Mouse (Mus musculus) MEL (cell line): ENCODE data around the gene Cog4. TPM values are rescaled to one million over a fixed set of nuclear protein-coding genes. Genes with fewer than 3 reads are reported as not detected.

Experiments used
- DNase-seq: peaks from one replicate; pipeline ENCODE4 v3.0.0; 2011; ENCODE audit warnings: low read depth, low spot score
- H3K27ac ChIP-seq: 2 replicates; pipeline ENCODE4 v1.5.1; 2012; ENCODE audit warnings: low read depth, mild to moderate bottlenecking, control low read depth, low read length, moderate library complexity; ENCODE audit not compliant: control insufficient read depth
- H3K27me3 ChIP-seq, 2 experiments: fragments of 150-350 bp in 1 of 2; sonication (generic) in 1 of 2; 2 replicates each; pipeline ENCODE4 v1.6.1; 2012; ENCODE audit warnings: low read length in 2 of 2, mild to moderate bottlenecking in 2 of 2, improper control_type of control experiment in 1 of 2, moderate library complexity in 1 of 2; ENCODE audit not compliant: insufficient read depth in 2 of 2, control insufficient read depth in 1 of 2
- H3K36me3 ChIP-seq, 2 experiments: 2 replicates each; pipeline ENCODE4 v1.6.1; 2012 to 2014; ENCODE audit warnings: low read length in 2 of 2, improper control_type of control experiment in 1 of 2, inconsistent platforms in 1 of 2, mild to moderate bottlenecking in 1 of 2; ENCODE audit not compliant: insufficient read depth in 2 of 2, control insufficient read depth in 1 of 2
- H3K4me1 ChIP-seq, 2 experiments: fragments of 150-350 bp in 1 of 2; sonication (generic) in 1 of 2; 2 replicates each; pipeline ENCODE4 v1.6.1; 2012; ENCODE audit warnings: low read length in 2 of 2, improper control_type of control experiment in 1 of 2, mild to moderate bottlenecking in 1 of 2; ENCODE audit not compliant: insufficient read depth in 2 of 2, control insufficient read depth in 1 of 2
- H3K4me3 ChIP-seq, 2 experiments: fragments of 150-350 bp in 1 of 2; sonication (generic) in 1 of 2; 2 replicates each; pipeline ENCODE4 v1.5.1; 2012; ENCODE audit warnings: low read depth in 2 of 2, low read length in 2 of 2, mild to moderate bottlenecking in 2 of 2, moderate library complexity in 2 of 2, control low read depth in 1 of 2, improper control_type of control experiment in 1 of 2; ENCODE audit not compliant: control insufficient read depth in 1 of 2, insufficient read depth in 1 of 2
- H3K79me2 ChIP-seq: 2 replicates; pipeline ENCODE4 v1.6.1; 2012; ENCODE audit warnings: mild to moderate bottlenecking, low read length, moderate library complexity; ENCODE audit not compliant: control insufficient read depth, poor library complexity, insufficient read depth
- H3K9ac ChIP-seq: 2 replicates; pipeline ENCODE4 v1.6.1; 2012; ENCODE audit warnings: low read depth, mild to moderate bottlenecking, control low read depth, low read length, moderate library complexity; ENCODE audit not compliant: control insufficient read depth, poor library complexity, severe bottlenecking
- H3K9me3 ChIP-seq: fragments of 150-350 bp; sonication (generic); replicated peaks from 2 replicates; pipeline ENCODE4 v1.6.1; 2012; ENCODE audit warnings: mild to moderate bottlenecking, low read length, improper control_type of control experiment, moderate library complexity; ENCODE audit not compliant: insufficient read depth
- CHD2 ChIP-seq: IDR thresholded peaks from 2 replicates; pipeline ENCODE4 v1.6.1; 2011; ENCODE audit warnings: low read length, improper control_type of control experiment
- CTCF ChIP-seq, 3 experiments: IDR thresholded peaks in 2 of 3; conservative IDR thresholded peaks in 1 of 3; 2 replicates each; pipeline ENCODE4 v1.5.1; 2011 to 2012; ENCODE audit warnings: low read length in 3 of 3, low read depth in 2 of 3, mild to moderate bottlenecking in 2 of 3, improper control_type of control experiment in 1 of 3, inconsistent platforms in 1 of 3, mixed read lengths in 1 of 3, moderate library complexity in 1 of 3; ENCODE audit not compliant: control insufficient read depth in 1 of 3, insufficient read depth in 1 of 3, poor library complexity in 1 of 3, severe bottlenecking in 1 of 3
- ELF1 ChIP-seq: IDR thresholded peaks from 2 replicates; pipeline ENCODE4 v1.6.1; 2014; ENCODE audit warnings: low read depth, mild to moderate bottlenecking, inconsistent platforms, low read length, improper control_type of control experiment, moderate library complexity
- EP300 ChIP-seq, 2 experiments: IDR thresholded peaks; 2 replicates each; pipeline ENCODE4 v1.6.1; 2011; ENCODE audit warnings: improper control_type of control experiment in 2 of 2, low read length in 2 of 2, low read depth in 1 of 2, mild to moderate bottlenecking in 1 of 2
- JUND ChIP-seq: IDR thresholded peaks from 2 replicates; pipeline ENCODE4 v1.6.1; 2011; ENCODE audit warnings: low read depth, mild to moderate bottlenecking, improper control_type of control experiment, low read length
- KAT2A ChIP-seq: conservative IDR thresholded peaks from 2 replicates; pipeline ENCODE4 v1.6.1; 2012; ENCODE audit warnings: low read depth, low read length, improper control_type of control experiment, inconsistent platforms
- MAFK ChIP-seq: IDR thresholded peaks from 2 replicates; pipeline ENCODE4 v1.6.1; 2011; ENCODE audit warnings: low read depth, mild to moderate bottlenecking, low read length, improper control_type of control experiment, borderline replicate concordance
- MAX ChIP-seq: IDR thresholded peaks from 2 replicates; pipeline ENCODE4 v1.6.1; 2011; ENCODE audit warnings: low read length, improper control_type of control experiment
- MYB ChIP-seq: IDR thresholded peaks from 2 replicates; pipeline ENCODE4 v1.6.1; 2011; ENCODE audit warnings: mild to moderate bottlenecking, low read depth, low read length, improper control_type of control experiment
- MYC ChIP-seq: IDR thresholded peaks from 2 replicates; pipeline ENCODE4 v1.6.1; 2011; ENCODE audit warnings: low read depth, mild to moderate bottlenecking, low read length, improper control_type of control experiment, moderate library complexity
- NELFE ChIP-seq: IDR thresholded peaks from 2 replicates; pipeline ENCODE4 v1.6.1; 2011; ENCODE audit warnings: low read depth, low read length, improper control_type of control experiment
- NRF1 ChIP-seq: IDR thresholded peaks from 2 replicates; pipeline ENCODE4 v1.6.1; 2014; ENCODE audit warnings: low read depth, mild to moderate bottlenecking, inconsistent platforms, low read length, improper control_type of control experiment, moderate library complexity; ENCODE audit not compliant: poor library complexity, insufficient read depth, severe bottlenecking
- POLR2AphosphoS5 ChIP-seq: IDR thresholded peaks from 2 replicates; pipeline ENCODE4 v1.6.1; 2012; ENCODE audit warnings: low read depth, borderline replicate concordance, mild to moderate bottlenecking, inconsistent platforms, low read length, moderate library complexity, mixed read lengths
- RAD21 ChIP-seq: IDR thresholded peaks from 2 replicates; pipeline ENCODE4 v1.6.1; 2011; ENCODE audit warnings: mild to moderate bottlenecking, low read depth, low read length, improper control_type of control experiment
- SMC3 ChIP-seq: IDR thresholded peaks from 2 replicates; pipeline ENCODE4 v1.6.1; 2011; ENCODE audit warnings: low read depth, low read length, improper control_type of control experiment
- TAL1 ChIP-seq: IDR thresholded peaks from 2 replicates; pipeline ENCODE4 v1.6.1; 2012; ENCODE audit warnings: mild to moderate bottlenecking, inconsistent platforms, low read length, moderate library complexity, mixed read lengths
- TCF12 ChIP-seq: IDR thresholded peaks from 2 replicates; pipeline ENCODE4 v1.6.1; 2014; ENCODE audit warnings: low read depth, mild to moderate bottlenecking, inconsistent platforms, low read length, improper control_type of control experiment, moderate library complexity
- UBTF ChIP-seq: IDR thresholded peaks from 2 replicates; pipeline ENCODE4 v1.6.1; 2012; ENCODE audit warnings: low read depth, mild to moderate bottlenecking, inconsistent platforms, low read length, improper control_type of control experiment, moderate library complexity, borderline replicate concordance; ENCODE audit not compliant: insufficient read depth
- USF1 ChIP-seq: IDR thresholded peaks from 2 replicates; pipeline ENCODE4 v1.6.1; 2014; ENCODE audit warnings: low read depth, mild to moderate bottlenecking, inconsistent platforms, low read length, improper control_type of control experiment, moderate library complexity
- USF2 ChIP-seq, 2 experiments: IDR thresholded peaks; 2 replicates each; pipeline ENCODE4 v1.6.1; 2011 to 2012; ENCODE audit warnings: improper control_type of control experiment in 2 of 2, low read length in 2 of 2, borderline replicate concordance in 1 of 2, inconsistent platforms in 1 of 2, low read depth in 1 of 2, mild to moderate bottlenecking in 1 of 2; ENCODE audit not compliant: insufficient read depth in 1 of 2
- ZC3H11A ChIP-seq: IDR thresholded peaks from 2 replicates; pipeline ENCODE4 v1.6.1; 2012; ENCODE audit warnings: low read depth, mild to moderate bottlenecking, inconsistent platforms, low read length, improper control_type of control experiment
- ZNF384 ChIP-seq: IDR thresholded peaks from 2 replicates; pipeline ENCODE4 v1.6.1; 2012; ENCODE audit warnings: low read depth, mild to moderate bottlenecking, inconsistent platforms, low read length, improper control_type of control experiment
- polyA plus RNA-seq, 2 experiments: library from polyadenylated mRNA; stranded (reverse) in 1 of 2; unstranded in 1 of 2; fragments of >175 nt in 1 of 2; fragments of >200 nt in 1 of 2; gene quantifications; 2 replicates each; pipeline versions ENCODE4 v1.2.1 to v1.2.4; 2012; ENCODE audit warnings: low replicate concordance in 2 of 2, low read depth in 1 of 2; ENCODE audit not compliant: insufficient read length in 2 of 2, insufficient read depth in 1 of 2, missing spikeins in 1 of 2
- total RNA-seq: library from RNA; depleted of rRNA; stranded (reverse); fragments of 300-350 nt; gene quantifications from 2 replicates; pipeline ENCODE4 v1.2.3, GENCODE M21; 2012

The Cog4 gene
- total and polyA plus RNA-seq, 3 experiments: 32.1 to 35.3 TPM; not detected in 1

DNA sequence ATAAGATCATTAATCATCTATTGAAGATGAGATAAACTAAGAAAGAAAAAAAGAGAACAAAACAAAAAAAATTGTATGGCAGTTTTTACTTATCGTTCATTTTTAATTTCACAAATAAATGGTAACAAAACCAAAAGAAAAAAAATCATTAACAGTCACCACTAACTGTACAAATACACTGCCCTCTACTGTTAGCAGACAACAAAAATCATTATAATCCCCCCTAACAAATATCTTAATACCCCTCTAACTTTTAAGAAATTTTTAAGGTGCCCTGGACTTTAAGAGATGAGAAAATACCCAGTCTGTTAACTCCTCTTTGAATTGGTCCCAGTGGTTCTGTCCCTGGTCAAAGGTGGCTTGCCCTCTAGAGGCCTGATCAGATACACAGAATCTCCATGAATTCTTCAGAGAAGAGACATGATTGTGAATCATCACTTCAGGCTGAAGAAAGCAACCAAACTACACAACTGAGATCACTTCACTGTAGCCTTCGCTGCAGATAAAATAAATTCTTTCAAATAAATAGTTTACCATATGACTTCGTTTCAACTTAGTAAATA is 4.3 kb upstream of the Cog4 start:
- H3K36me3 ChIP-seq: peaks cover 43 to 63% of the 10 kb centered on the region in 2 experiments

GRCm38 (mm10) chr8:110843207-110843606 is 3.2 kb upstream of the Cog4 start:
- Histone ChIP-seq H3K79me2 (peaks cover 70% of the 10 kb centered on the region), H3K27ac (no peak overlapping the region), H3K27me3 (no peaks in the 10 kb centered on the region), H3K4me3 (no peak overlapping the region), H3K4me1 (peaks cover 0 to 21% of the 10 kb centered on the region in 2 experiments; a peak in 2 of 4 replicates), H3K9ac (no peak overlapping the region), H3K9me3 (no peaks in the 10 kb centered on the region), H3K36me3 (peaks cover 45 to 57% of the 10 kb centered on the region in 2 experiments)
- no peak for DNase-seq
- TF ChIP-seq MYB (no peak), ZC3H11A (no peak), TAL1 (no peak), RAD21 (no peak), KAT2A (no peak), ZNF384 (no peak), NRF1 (no peak), MAFK (no peak), POLR2AphosphoS5 (no peak), TCF12 (no peak), SMC3 (no peak)

More for the DNA sequence above, 4.3 kb upstream of the Cog4 start:
- Histone ChIP-seq H3K27me3 (no peaks in the 10 kb centered on the region), H3K79me2 (peaks cover 67% of the 10 kb centered on the region), H3K27ac (no peak overlapping the region), H3K4me3 (no peak overlapping the region), H3K4me1 (peaks cover 0 to 16% of the 10 kb centered on the region in 2 experiments; a peak in 2 of 4 replicates), H3K9me3 (no peaks in the 10 kb centered on the region)
- DNase-seq: no peak
- TF ChIP-seq USF1 (no peak), USF2 (IDR thresholded peaks at IDR 0.05; ENCODE audit: borderline replicate concordance in 1 of 2, insufficient read depth in 1 of 2, low read depth in 1 of 2, low read length in 2 of 2) (no peak), NELFE (no peak), NRF1 (no peak), CHD2 (no peak), JUND (no peak), EP300 (IDR thresholded peaks at IDR 0.05; ENCODE audit: low read depth in 1 of 2, low read length in 2 of 2) (no peak), CTCF (IDR thresholded peaks at IDR 0.05 in 2 of 3, conservative IDR thresholded peaks at IDR 0.05 in 1 of 3; ENCODE audit: control insufficient read depth in 1 of 3, insufficient read depth in 1 of 3, low read depth in 2 of 3, low read length in 3 of 3, poor library complexity in 1 of 3, severe bottlenecking in 1 of 3) (peak in 2 of 3 experiments; percentile 10 to 36; a peak in 1 of 6 replicates), MYC (no peak), ELF1 (no peak), UBTF (no peak), ZNF384 (peak; percentile 53; the same call in 1 of the 2 replicates), POLR2AphosphoS5 (no peak), MAX (no peak)
- TF ChIP-seq, all 39 proteins: peak for 2
- no peak overlapping the region for H3K9ac ChIP-seq
